Mouse (Mus musculus): Measurements from ENCODE around the gene Arl8a. TPM values are rescaled to one million over a fixed set of nuclear protein-coding genes. Genes with fewer than 3 reads are reported as not detected.

Gene Arl8a
- 51.7 TPM for polyA plus RNA-seq (2017; shearing (Covaris generic))

DNA sequence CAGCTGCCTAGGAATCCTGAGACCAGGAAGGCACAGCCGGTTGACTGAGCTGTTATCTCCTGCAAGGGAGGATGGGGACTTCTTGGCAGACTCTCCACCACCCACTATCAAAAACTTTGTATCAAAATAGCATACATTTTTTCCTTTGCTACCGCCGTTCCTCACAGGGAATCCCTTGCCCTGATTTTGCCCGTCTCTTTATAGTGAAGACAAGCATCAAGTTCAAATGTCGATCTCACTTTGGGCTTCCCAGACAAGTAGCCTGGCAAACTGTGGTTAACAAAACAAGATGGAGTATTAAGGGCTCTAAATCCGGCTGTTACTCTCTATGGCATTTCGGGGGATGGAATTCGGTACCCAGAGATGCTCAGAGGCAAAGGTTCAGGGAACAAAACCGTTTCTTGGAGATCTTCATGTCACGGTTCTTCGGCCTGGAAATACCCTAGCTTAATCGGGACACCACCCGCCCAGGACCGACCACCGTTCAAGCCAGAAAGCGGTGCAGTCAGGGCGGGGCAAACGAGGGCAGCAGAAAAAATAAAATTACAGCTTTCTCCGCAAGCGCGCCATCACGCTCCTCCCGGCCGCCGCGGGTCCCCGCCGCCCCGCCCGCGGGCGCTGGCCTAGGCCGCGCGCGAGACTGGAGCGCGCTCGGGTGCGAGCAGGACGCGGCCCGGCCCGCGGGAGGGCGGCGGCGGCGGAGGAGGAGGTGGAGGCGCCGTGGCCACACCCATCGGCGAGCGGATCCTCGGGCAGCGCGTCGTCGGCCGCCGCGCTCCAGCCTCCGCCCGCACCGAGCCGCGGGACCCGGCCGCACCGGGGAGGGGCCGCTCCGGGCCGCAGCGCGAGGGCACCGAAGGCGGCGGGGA, at the start of gene Arl8a:
Gene Arl8a (plus strand): TSS at position 748 of the 869 bp plus-strand sequence.

DNA sequence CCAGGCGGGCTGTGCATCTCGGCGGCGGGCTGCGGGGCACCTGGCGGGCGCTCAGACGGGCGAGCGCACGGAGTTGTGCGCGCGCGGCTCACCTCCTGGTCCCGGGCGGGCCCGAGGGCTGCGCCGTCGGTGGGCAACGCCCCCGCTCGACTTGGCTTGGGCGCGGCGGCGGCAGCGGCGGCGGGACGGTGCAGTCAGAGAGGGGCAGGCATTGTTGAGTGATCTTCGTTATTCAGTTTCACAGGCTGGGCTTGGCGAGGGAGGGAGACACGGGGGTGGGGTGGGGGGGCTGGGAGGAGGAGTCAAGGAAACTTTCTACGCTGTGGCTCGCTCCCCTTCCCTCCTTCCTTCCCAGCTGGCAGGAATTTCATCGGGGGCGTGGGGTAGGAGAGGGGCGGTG, 41.5 kb upstream of the Arl8a start, which contains the start of gene Lgr6:
Gene Lgr6 (minus strand): TSS at position 153 of the 400 bp plus-strand sequence.

DNA sequence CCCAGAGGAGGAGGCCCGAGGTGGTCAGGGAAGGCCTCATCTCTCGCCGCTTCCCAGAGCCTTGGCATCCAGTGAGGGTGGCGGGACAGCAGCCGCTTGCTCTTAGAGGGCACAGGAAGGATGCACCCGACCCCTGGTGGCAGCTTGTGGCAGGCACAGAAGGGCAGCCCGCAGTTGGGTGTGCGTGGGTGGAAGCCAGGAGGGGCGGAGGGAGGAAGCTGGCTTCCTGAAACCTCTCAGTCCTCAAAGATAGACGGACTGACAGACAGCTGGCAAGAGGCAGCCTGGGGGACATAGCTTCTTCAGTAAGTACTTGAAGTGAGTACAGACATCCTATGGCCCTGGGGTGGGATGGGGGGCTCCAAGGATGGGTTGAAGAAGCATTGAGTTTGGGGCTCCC, 14.2 kb upstream of the Arl8a start, which contains the start of gene Ptpn7:
Gene Ptpn7 (plus strand): TSS at position 228 of the 400 bp plus-strand sequence.

DNA sequence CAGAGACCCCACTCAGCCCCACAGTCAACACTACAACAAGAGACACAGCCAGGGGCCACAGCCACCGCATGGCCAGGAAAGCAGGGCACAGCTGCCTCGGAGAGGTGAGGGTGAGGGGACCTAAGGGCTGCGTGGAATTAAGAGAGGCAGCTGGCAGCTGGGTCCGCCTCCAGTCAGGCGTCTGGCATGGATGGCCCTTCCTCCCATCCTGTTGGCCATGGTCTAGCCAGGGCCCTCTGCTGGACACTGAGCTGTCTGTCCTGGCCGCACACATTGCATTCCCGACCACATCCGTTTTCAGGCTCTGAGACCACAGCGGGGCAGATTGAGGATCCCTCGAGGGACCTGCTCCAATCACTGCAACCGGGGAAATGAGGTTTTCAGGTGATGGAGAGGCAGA, 20.8 kb downstream of the Arl8a start, which contains the start of gene Gpr37l1:
Gene Gpr37l1 (minus strand): TSS at position 247 of the 400 bp plus-strand sequence.

Other genes starting within 250 kb of the Arl8a start
- gene Ppp1r12b, start 190.9 kb upstream of the Arl8a start, polyA plus RNA-seq (2017; shearing (Covaris generic)), result 16.3 TPM
- 4.9 TPM for gene Ube2t, start 184.3 kb upstream of the Arl8a start, polyA plus RNA-seq (2017; shearing (Covaris generic))
- gene Lgr6, start 41.5 kb upstream of the Arl8a start, polyA plus RNA-seq (2017; shearing (Covaris generic)), result 0.14 TPM
- 56.2 TPM for gene Ptpn7, start 14.1 kb upstream of the Arl8a start, polyA plus RNA-seq (2017; shearing (Covaris generic))
- not detected for gene Gpr37l1, start 20.9 kb downstream of the Arl8a start, polyA plus RNA-seq (2017; shearing (Covaris generic))
- gene Elf3, start 111.7 kb downstream of the Arl8a start, polyA plus RNA-seq (2017; shearing (Covaris generic)), result not detected
- 10.3 TPM for gene Rnpep, start 137.3 kb downstream of the Arl8a start, polyA plus RNA-seq (2017; shearing (Covaris generic))
- 123 TPM for gene Timm17a, start 167.0 kb downstream of the Arl8a start, polyA plus RNA-seq (2017; shearing (Covaris generic))
- gene Lmod1, start 178.0 kb downstream of the Arl8a start, polyA plus RNA-seq (2017; shearing (Covaris generic)), result not detected
- not detected for gene Shisa4, start 228.4 kb downstream of the Arl8a start, polyA plus RNA-seq (2017; shearing (Covaris generic))

Data from naive thymus-derived CD4-positive, alpha-beta T cell, adult 5 months (primary cell).